Comparison of ENCODE assay signal across 31 mouse cellular contexts in the genomic region with DNA sequence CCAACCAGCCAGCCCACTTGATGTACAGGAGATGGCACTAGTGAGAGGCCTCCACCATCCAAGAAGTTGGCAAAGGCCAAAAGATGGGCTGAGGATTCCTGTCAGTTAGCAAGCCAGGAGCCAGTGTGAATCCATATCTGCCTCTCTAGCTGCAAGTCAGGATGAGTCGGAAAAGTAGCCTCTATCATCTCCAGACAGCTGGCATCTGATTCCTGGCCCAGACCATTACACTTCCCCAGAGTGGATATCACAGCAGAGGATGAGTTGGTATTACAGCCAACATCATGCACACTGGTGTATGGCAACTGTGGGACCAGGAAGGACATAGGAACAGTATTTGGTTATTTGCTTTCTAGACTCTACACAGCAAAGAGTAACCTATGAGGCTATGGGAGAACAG.
DNase-seq lines count a peak whose midpoint lies in the region; ATAC-seq and TF ChIP-seq lines count a peak whose summit lies in the region.
"Had no signal": no experiment of that assay in that cellular context is flagged by ENCODE, and none has a peak within 500 bp of the region (broad histone marks: within the 10 kb centered on the region; RNA-seq: fewer than 3 reads in every experiment).

No protein-coding gene starts in this region.

- no peaks in the 10 kb centered on the region for H3K36me3 ChIP-seq in liver, embryonic 11.5 days (ENCODE audit: control insufficient read depth, insufficient read depth, low read length)
- no peaks in the 10 kb centered on the region for H3K36me3 ChIP-seq in liver, embryonic 14.5 days (replicated peaks; ENCODE audit: control insufficient read depth, insufficient read depth, low read depth)
- no peaks in the 10 kb centered on the region for H3K36me3 ChIP-seq in stomach, postnatal 0 days (ENCODE audit: control insufficient read depth, insufficient read depth, low read length)
- H3K36me3 ChIP-seq: embryonic facial prominence, embryonic 13.5 days; forebrain, embryonic 12.5 days; heart, embryonic 13.5 days; hindbrain, embryonic 12.5 days; limb, embryonic 13.5 days; midbrain, embryonic 12.5 days; neural tube, embryonic 15.5 days had no signal

- TF ChIP-seq EP300 in liver, embryonic 14.5 days (IDR thresholded peaks at IDR 0.05; ENCODE audit: low read depth): peak; percentile 85
- no peak for TF ChIP-seq EP300 in stomach, postnatal 0 days (optimal IDR thresholded peaks at IDR 0.05)

- ATAC-seq in liver, embryonic 11.5 days (replicated peaks; ENCODE audit: low FRiP score): no peak
- ATAC-seq in erythroid progenitor cell, adult 5-6 weeks (replicated peaks; ENCODE audit: low FRiP score, poor library complexity, severe bottlenecking): 0 out of 2 replicates have a peak, but pooled peaks have one; percentile 20
- ATAC-seq in liver, embryonic 14.5 days (ENCODE audit: insufficient read depth): peak; percentile 81
- ATAC-seq in stomach, postnatal 0 days (ENCODE audit: low FRiP score, low TSS enrichment): no peak
- ATAC-seq: CD4-positive, CD25-positive, alpha-beta regulatory T cell, adult 4 months; inflammation-experienced regulatory T-cells, adult 6 months had no signal

- H3K4me1 ChIP-seq in liver, embryonic 11.5 days (replicated peaks; ENCODE audit: control insufficient read depth, insufficient read depth, low read length): peaks cover 7% of the 10 kb centered on the region; the same call in 1 of the 2 replicates
- peaks cover 36 to 55% of the 10 kb centered on the region in 2 experiments for H3K4me1 ChIP-seq in liver, embryonic 14.5 days (replicated peaks; ENCODE audit: control insufficient read depth in 2 of 2, insufficient read depth in 2 of 2, low read length in 1 of 2)
- no peaks in the 10 kb centered on the region; the same call in 1 of the 2 replicates for H3K4me1 ChIP-seq in stomach, postnatal 0 days (replicated peaks; ENCODE audit: control insufficient read depth, insufficient read depth)

- peak; percentile 49 for DNase-seq in liver
- DNase-seq in liver, embryonic 11.5 days (ENCODE audit: low spot score): no peak
- DNase-seq in liver, embryonic 14.5 days (ENCODE audit: low read depth in 3 of 3, low spot score in 3 of 3): peak in 2 of 3 experiments; percentile 36 to 39
- DNase-seq in stomach, postnatal 0 days (ENCODE audit: low spot score): no peak
- no peak for DNase-seq in left cerebral cortex, adult 9 months (ENCODE audit: low spot score in 2 of 2)
- DNase-seq in layer of hippocampus, adult 9-10 months (ENCODE audit: low spot score): no peak
- DNase-seq: adrenal gland, postnatal 14 days; cerebellum, adult 11 months; cerebellum, adult 9-10 months; cerebellum, postnatal 36 days; gastrocnemius, adult 2 months; gastrocnemius, postnatal 36 days; heart, postnatal 10 days; kidney, adult 11 months; kidney, postnatal 14 days; lung, adult 2 months; lung, postnatal 10 days; retina, postnatal 1 day; right cerebral cortex, postnatal 14 days; thymus, postnatal 14 days had no signal

- H3K9ac ChIP-seq in liver, embryonic 11.5 days (ENCODE audit: low read depth, low read length): no peak overlapping the region
- H3K9ac ChIP-seq in liver, embryonic 14.5 days (replicated peaks): no peak overlapping the region
- H3K9ac ChIP-seq in stomach, postnatal 0 days (ENCODE audit: low read length): no peak overlapping the region
- H3K9ac ChIP-seq: embryonic facial prominence, embryonic 13.5 days; forebrain, embryonic 12.5 days; heart, embryonic 13.5 days; hindbrain, embryonic 12.5 days; limb, embryonic 13.5 days; midbrain, embryonic 12.5 days; neural tube, embryonic 15.5 days had no signal

- no peak overlapping the region for H3K27ac ChIP-seq in liver, embryonic 11.5 days (ENCODE audit: low read depth, low read length)
- H3K27ac ChIP-seq in liver, embryonic 14.5 days: peak overlapping the region; percentile 65; the same call in 1 of the 2 replicates
- H3K27ac ChIP-seq in stomach, postnatal 0 days (replicated peaks): no peak overlapping the region
- H3K27ac ChIP-seq: embryonic facial prominence, embryonic 13.5 days; forebrain, embryonic 12.5 days; gastrocnemius, adult 2 months; heart, embryonic 13.5 days; hindbrain, embryonic 12.5 days; limb, embryonic 13.5 days; midbrain, embryonic 12.5 days; neural tube, embryonic 15.5 days had no signal

- H3K4me3 ChIP-seq in liver, embryonic 11.5 days (ENCODE audit: low read depth, low read length): no peak overlapping the region
- no peak overlapping the region for H3K4me3 ChIP-seq in liver, embryonic 14.5 days (ENCODE audit: insufficient read depth in 1 of 2, low read depth in 2 of 2, low read length in 2 of 2)
- no peak overlapping the region for H3K4me3 ChIP-seq in stomach, postnatal 0 days (ENCODE audit: low read depth, low read length)
- H3K4me3 ChIP-seq: embryonic facial prominence, embryonic 13.5 days; erythroblast, embryonic 14.5 days; forebrain, embryonic 12.5 days; gastrocnemius, adult 2 months; heart, embryonic 13.5 days; hindbrain, embryonic 12.5 days; limb, embryonic 13.5 days; midbrain, embryonic 12.5 days; neural tube, embryonic 15.5 days had no signal

- H3K27me3 ChIP-seq in liver, embryonic 11.5 days (replicated peaks; ENCODE audit: control insufficient read depth, insufficient read depth, low read length): no peaks in the 10 kb centered on the region
- H3K27me3 ChIP-seq in liver, embryonic 14.5 days (ENCODE audit: control insufficient read depth, insufficient read depth, low read length): no peaks in the 10 kb centered on the region
- no peaks in the 10 kb centered on the region for H3K27me3 ChIP-seq in stomach, postnatal 0 days (ENCODE audit: control insufficient read depth, insufficient read depth, low read length)
- H3K27me3 ChIP-seq: embryonic facial prominence, embryonic 13.5 days; forebrain, embryonic 12.5 days; hindbrain, embryonic 12.5 days; midbrain, embryonic 12.5 days had no signal

- WGBS in liver, embryonic 11.5 days: 83% methylated on average over 1 of the region's 1 CpGs
- 50% methylated on average over 1 of the region's 1 CpGs for WGBS in liver, embryonic 14.5 days (ENCODE audit: insufficient replicate concordance)
- WGBS in stomach, postnatal 0 days: 84% methylated on average over 1 of the region's 1 CpGs

- no peaks in the 10 kb centered on the region for H3K9me3 ChIP-seq in liver, embryonic 11.5 days (ENCODE audit: control insufficient read depth, low read length)
- H3K9me3 ChIP-seq in liver, embryonic 14.5 days (ENCODE audit: control insufficient read depth, low read length): no peaks in the 10 kb centered on the region
- no peaks in the 10 kb centered on the region for H3K9me3 ChIP-seq in stomach, postnatal 0 days (ENCODE audit: control insufficient read depth, low read length)
- H3K9me3 ChIP-seq: embryonic facial prominence, embryonic 13.5 days; heart, embryonic 13.5 days; hindbrain, embryonic 12.5 days; limb, embryonic 13.5 days; midbrain, embryonic 12.5 days; neural tube, embryonic 15.5 days had no signal

- no peak overlapping the region for H3K4me2 ChIP-seq in liver, embryonic 11.5 days
- no peak overlapping the region for H3K4me2 ChIP-seq in liver, embryonic 14.5 days (ENCODE audit: low read depth)
- H3K4me2 ChIP-seq in stomach, postnatal 0 days (replicated peaks; ENCODE audit: low read depth): no peak overlapping the region
- H3K4me2 ChIP-seq: embryonic facial prominence, embryonic 13.5 days; forebrain, embryonic 12.5 days; heart, embryonic 13.5 days; hindbrain, embryonic 12.5 days; limb, embryonic 13.5 days; midbrain, embryonic 12.5 days; neural tube, embryonic 15.5 days had no signal

- TF ChIP-seq CTCF in liver, embryonic 14.5 days (IDR thresholded peaks at IDR 0.05; ENCODE audit: low read depth): peak; percentile 39
- TF ChIP-seq CTCF in stomach, postnatal 0 days (IDR thresholded peaks at IDR 0.05; ENCODE audit: low read depth): 0 out of 2 replicates have a peak, but pooled peaks have one; percentile 2

Comparison
In these comparisons a context has a peak if more than half of its experiments do, and no peak if none do; other contexts are left out.
1. DNase-seq: peak in liver (single experiment) and liver, embryonic 14.5 days (2 of 3); none in liver, embryonic 11.5 days (single experiment), stomach, postnatal 0 days (single experiment), left cerebral cortex, adult 9 months (0 of 2) and layer of hippocampus, adult 9-10 months (single experiment).
2. ATAC-seq: peak in erythroid progenitor cell, adult 5-6 weeks (single experiment) and liver, embryonic 14.5 days (single experiment); none in liver, embryonic 11.5 days (single experiment) and stomach, postnatal 0 days (single experiment).